Mouse (Mus musculus) bone marrow, adult 2 months (tissue): ENCODE measurements around the gene Stk11. TPM values are rescaled to one million over a fixed set of nuclear protein-coding genes. Genes with fewer than 3 reads are reported as not detected.

Experiments
- H3K27ac ChIP-seq: fragments of 200-500 bp; 2 replicates; pipeline ENCODE4 v1.5.1; 2012; ENCODE audit warnings: low read depth, mild to moderate bottlenecking, control low read depth, inconsistent platforms, low read length; ENCODE audit not compliant: control insufficient read depth, poor library complexity, insufficient read depth
- H3K4me1 ChIP-seq: fragments of 200-500 bp; 2 replicates; pipeline ENCODE4 v1.6.1; 2011; ENCODE audit warnings: low read length; ENCODE audit not compliant: control insufficient read depth, insufficient read depth
- H3K4me3 ChIP-seq: fragments of 200-500 bp; replicated peaks from 2 replicates; pipeline ENCODE3; 2011; ENCODE audit warnings: mild to moderate bottlenecking, low read depth, low read length, control low read depth; ENCODE audit not compliant: control insufficient read depth
- CTCF ChIP-seq: fragments of 200-500 bp; IDR thresholded peaks from 2 replicates; pipeline ENCODE4 v1.5.1; 2011; ENCODE audit warnings: low read length, control low read depth; ENCODE audit not compliant: control insufficient read depth, insufficient read depth
- POLR2A ChIP-seq: fragments of 200-500 bp; IDR thresholded peaks from 2 replicates; pipeline ENCODE4 v1.6.1; 2011; ENCODE audit warnings: low read depth, mild to moderate bottlenecking, control low read depth, low read length, borderline replicate concordance; ENCODE audit not compliant: control insufficient read depth
- WGBS: fragments of 180-500 bp; shearing (Covaris S2); methylation state at CpG from one replicate; pipeline ENCODE4 v1.1.7; 2018; 5-methylcytosine and 5-hydroxymethylcytosine counted together
- polyA plus RNA-seq: library from polyadenylated mRNA; stranded (reverse); fragments of >200 nt; gene quantifications from 2 replicates; pipeline ENCODE4 v1.2.4, GENCODE M21; 2011; ENCODE audit warnings: low replicate concordance; ENCODE audit not compliant: missing spikeins, insufficient read depth, insufficient read length

Stk11 gene
- polyA plus RNA-seq, 1 experiment, result 344 TPM

DNA sequence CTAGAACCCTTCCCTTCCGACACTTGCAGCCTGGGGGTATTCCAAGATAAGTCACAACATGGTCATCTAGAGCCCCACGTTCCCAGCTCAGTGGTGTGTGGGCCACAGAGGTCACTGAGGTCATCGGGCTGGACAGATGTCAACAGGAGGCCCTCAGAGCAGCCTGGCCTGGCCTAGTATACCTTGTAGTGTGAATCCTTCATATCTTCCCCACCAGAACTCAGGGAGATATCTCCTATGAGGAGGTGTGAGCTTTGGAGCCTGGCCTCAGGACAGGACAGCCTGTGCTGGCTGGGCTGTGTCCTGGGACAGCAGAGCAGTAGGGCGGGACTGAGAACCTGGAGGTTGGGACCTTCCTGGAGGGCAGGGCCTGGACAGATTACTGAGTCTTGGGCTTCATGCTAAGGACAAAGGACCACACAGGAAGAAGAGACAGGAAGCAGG, 31.0 kb downstream of the Stk11 start:
- H3K4me1 ChIP-seq, result peaks cover 4% of the 10 kb centered on the region; the same call in 1 of the 2 replicates
- 78% methylated on average over 4 of the region's 4 CpGs for WGBS
- H3K27ac ChIP-seq, result peak overlapping the region; percentile 97
- H3K4me3 ChIP-seq, result no peak overlapping the region
- no peak for TF ChIP-seq POLR2A
- no peak for TF ChIP-seq CTCF

GRCm38 (mm10) chr10:80147146-80147718, 31.6 kb downstream of the Stk11 start:
- WGBS, result 73% methylated on average over 5 of the region's 5 CpGs
- TF ChIP-seq CTCF, result no peak
- Histone ChIP-seq H3K4me1 (peaks cover 4% of the 10 kb centered on the region; the same call in 1 of the 2 replicates), H3K27ac (peak overlapping the region; percentile 97), H3K4me3 (no peak overlapping the region)

- peak within 1 kb of the TSS; percentile 95 for H3K4me3 ChIP-seq
- TF ChIP-seq CTCF (peak; percentile 37; the same call in 1 of the 2 replicates), POLR2A (peak; percentile 89; the same call in 1 of the 2 replicates)
- H3K27ac ChIP-seq, result peak within 1 kb of the TSS; percentile 97
- peaks cover 3% of the 10 kb centered on the region; the same call in 1 of the 2 replicates for H3K4me1 ChIP-seq
- under 1% methylated on average over 42 of the region's 42 CpGs for WGBS
Measured at GRCm38 (mm10) chr10:80147719-80148601, 32.4 kb downstream of the Stk11 start, which contains the start of gene Midn. Gene Midn (plus strand): TSS chr10:80148272.

DNA sequence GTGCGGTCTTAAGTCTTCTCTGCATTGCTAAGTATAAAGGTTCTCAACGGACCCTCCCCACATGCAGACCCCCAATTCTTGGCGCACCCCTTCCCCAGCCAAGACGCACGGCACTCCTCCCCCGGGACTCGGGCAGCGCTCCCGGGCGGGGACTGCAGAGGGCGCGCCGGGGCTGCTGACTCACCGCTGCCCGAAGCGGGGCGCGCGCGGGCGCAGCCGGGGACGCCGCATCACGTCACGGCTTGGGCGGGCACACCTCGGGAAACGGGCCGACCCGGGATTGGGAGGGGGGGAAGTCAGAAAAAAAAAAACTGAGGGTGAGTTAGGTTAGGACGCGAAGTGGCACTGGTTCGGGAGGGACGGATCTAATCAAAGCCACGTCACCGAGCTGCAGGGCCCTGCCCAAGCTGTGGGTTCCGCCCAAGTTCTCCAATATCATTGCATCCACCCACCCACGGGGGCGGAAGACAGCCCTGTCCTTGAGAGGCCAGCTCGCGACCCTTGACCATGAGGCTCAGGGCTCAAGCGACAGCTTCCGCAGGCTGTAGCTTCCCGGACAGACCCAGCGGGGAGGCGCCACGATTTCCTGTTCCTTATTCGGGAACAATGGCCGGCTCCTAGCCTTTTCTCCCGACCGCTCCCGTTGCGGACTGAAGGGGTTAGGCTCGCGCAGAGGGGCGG, 33.1 kb downstream of the Stk11 start:
- Histone ChIP-seq H3K4me1 (peaks cover 3% of the 10 kb centered on the region; the same call in 1 of the 2 replicates), H3K4me3 (peak overlapping the region; percentile 95), H3K27ac (peak overlapping the region; percentile 97)
- TF ChIP-seq POLR2A, result peak; percentile 8; the same call in 1 of the 2 replicates
- peak; percentile 53; the same call in 1 of the 2 replicates for TF ChIP-seq CTCF
- under 1% methylated on average over 57 of the region's 57 CpGs for WGBS

- peaks cover 3% of the 10 kb centered on the region; the same call in 1 of the 2 replicates for H3K4me1 ChIP-seq
- H3K27ac ChIP-seq, result peak overlapping the region; percentile 97
- peak overlapping the region; percentile 95 for H3K4me3 ChIP-seq
- under 1% methylated on average over 88 of the region's 88 CpGs for WGBS
- peak; percentile 72 for TF ChIP-seq POLR2A
- TF ChIP-seq CTCF, result no peak
Measured at GRCm38 (mm10) chr10:80149291-80150225, 34.0 kb downstream of the Stk11 start.

DNA sequence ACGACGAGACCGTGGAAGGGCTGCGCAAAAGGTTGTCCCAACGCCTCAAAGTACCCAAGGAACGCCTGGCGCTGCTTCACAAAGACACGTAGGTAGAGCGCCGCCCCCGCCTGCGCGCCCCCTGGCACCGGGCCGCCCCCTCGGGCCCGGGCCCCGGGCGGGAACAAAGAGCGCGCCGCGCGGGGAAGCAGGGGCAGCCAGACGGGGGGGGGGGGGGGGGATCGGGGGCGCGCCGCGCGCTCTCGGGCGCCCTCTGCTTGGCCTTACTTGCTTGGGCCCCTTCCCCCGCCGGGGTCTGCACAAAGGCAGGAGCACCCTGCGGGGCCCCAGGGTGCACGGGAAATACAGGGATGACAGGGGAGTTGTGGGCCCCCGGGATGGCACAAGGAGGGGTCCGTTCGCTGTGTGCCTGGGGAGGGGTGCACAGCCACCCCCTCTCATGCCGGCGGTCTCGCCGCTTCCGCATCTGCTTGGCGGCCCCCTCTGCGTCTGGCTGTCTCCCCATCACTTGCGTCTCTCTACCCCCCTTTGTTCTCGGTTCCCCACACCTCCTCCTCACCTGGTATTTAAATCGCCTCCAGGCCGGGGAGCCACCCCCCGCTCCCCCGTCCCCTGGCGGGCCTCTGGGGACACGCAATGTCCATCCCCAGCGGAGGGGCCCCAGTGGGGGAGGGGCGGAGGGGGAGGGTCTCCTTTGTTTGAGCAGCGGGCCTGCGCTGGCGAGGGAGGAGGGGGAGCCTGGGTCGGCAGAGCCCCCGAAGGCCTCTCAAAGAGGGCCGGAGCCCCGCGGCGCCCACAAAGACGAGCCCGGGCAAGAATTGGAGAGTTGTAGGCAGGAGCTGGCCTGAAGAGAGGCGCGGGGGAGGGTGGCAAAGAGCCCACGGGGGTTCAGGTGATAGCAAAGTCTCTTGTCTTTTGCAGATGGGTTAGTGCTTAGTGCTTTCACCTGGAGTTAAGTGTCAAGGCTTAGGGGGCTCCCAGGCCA, 34.9 kb downstream of the Stk11 start:
- TF ChIP-seq CTCF, result no peak
- TF ChIP-seq POLR2A, result peak; percentile 47; the same call in 1 of the 2 replicates
- H3K4me1 ChIP-seq, result peaks cover 7% of the 10 kb centered on the region
- H3K27ac ChIP-seq, result peak overlapping the region; percentile 94
- H3K4me3 ChIP-seq, result peak overlapping the region; percentile 95
- WGBS, result under 1% methylated on average over 71 of the region's 71 CpGs
